Mouse (Mus musculus) frontal cortex, postnatal 36 days (tissue): Measurements from ENCODE around the gene Il17re.

Experiments
- DNase-seq, 2 experiments: peaks; one replicate each; pipeline ENCODE4 v3.0.0; 2022; ENCODE audit warnings: low spot score in 2 of 2

Gene Il17re

GRCm38 (mm10) chr6:113489410-113489809 is 31.1 kb downstream of the Il17re start:
- DNase-seq, result no peak

- DNase-seq, result peak; percentile 58 to 71
Measured at GRCm38 (mm10) chr6:113492101-113492864, 34.0 kb downstream of the Il17re start.

- peak; percentile 62 to 73 for DNase-seq
Measured at GRCm38 (mm10) chr6:113494258-113494788, 36.0 kb downstream of the Il17re start.

GRCm38 (mm10) chr6:113495071-113495675 is 36.9 kb downstream of the Il17re start:
- no peak for DNase-seq

GRCm38 (mm10) chr6:113499346-113499745 is 41.1 kb downstream of the Il17re start:
- DNase-seq, result no peak

- DNase-seq, result peak; percentile 81 to 84
Measured at GRCm38 (mm10) chr6:113501388-113502084, 43.3 kb downstream of the Il17re start, which contains the start of gene Prrt3. Prrt3 (minus strand) TSS chr6:113501931.

- no peak for DNase-seq
Measured at GRCm38 (mm10) chr6:113502801-113503200, 44.5 kb downstream of the Il17re start.

- DNase-seq, result no peak
Measured at GRCm38 (mm10) chr6:113505689-113506088, 47.4 kb downstream of the Il17re start.

- DNase-seq, result no peak
Measured at GRCm38 (mm10) chr6:113507130-113507529, 48.8 kb downstream of the Il17re start.

- DNase-seq, result no peak
Measured at GRCm38 (mm10) chr6:113508272-113508946, 50.1 kb downstream of the Il17re start.

GRCm38 (mm10) chr6:113508947-113509280 is 50.6 kb downstream of the Il17re start:
- no peak for DNase-seq

- DNase-seq, result no peak
Measured at GRCm38 (mm10) chr6:113513944-113514343, 55.7 kb downstream of the Il17re start.

GRCm38 (mm10) chr6:113514600-113514999 is 56.3 kb downstream of the Il17re start:
- DNase-seq, result no peak

- no peak for DNase-seq
Measured at GRCm38 (mm10) chr6:113517434-113518080, 59.3 kb downstream of the Il17re start.
